Mouse (Mus musculus) right cerebral cortex, postnatal 10 days (tissue): ENCODE measurements around the gene Acox2.

ENCODE experiments used
- DNase-seq, 2 experiments: peaks; one replicate each; pipeline ENCODE4 v3.0.0; 2021; ENCODE audit warnings: low spot score in 2 of 2

The Acox2 gene

DNA sequence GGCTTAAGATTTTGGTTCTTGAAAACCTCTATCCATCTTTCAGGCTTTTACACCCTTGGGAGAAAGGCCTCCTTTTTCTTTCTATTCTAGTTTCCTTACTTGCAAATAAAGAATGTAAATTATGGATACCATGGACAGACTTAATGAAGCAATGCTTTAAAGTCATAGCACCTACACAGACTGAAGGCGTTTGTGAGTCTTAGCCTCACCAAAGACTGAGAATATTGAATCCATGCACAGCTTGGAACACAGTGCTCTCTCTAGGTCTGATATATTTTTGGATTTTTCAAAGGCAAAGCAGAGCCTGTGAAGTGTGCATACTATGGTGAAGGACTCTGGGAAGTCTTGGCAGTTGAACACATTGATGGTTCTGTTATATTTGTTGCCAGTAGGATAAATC is 9.9 kb downstream of the Acox2 start:
- DNase-seq: no peak

- no peak for DNase-seq
These were observed 12.3 kb downstream of the Acox2 start for GRCm38 (mm10) chr14:8246878-8247277.

- DNase-seq: no peak
These were observed 14.9 kb downstream of the Acox2 start for GRCm38 (mm10) chr14:8244211-8244611.

DNA sequence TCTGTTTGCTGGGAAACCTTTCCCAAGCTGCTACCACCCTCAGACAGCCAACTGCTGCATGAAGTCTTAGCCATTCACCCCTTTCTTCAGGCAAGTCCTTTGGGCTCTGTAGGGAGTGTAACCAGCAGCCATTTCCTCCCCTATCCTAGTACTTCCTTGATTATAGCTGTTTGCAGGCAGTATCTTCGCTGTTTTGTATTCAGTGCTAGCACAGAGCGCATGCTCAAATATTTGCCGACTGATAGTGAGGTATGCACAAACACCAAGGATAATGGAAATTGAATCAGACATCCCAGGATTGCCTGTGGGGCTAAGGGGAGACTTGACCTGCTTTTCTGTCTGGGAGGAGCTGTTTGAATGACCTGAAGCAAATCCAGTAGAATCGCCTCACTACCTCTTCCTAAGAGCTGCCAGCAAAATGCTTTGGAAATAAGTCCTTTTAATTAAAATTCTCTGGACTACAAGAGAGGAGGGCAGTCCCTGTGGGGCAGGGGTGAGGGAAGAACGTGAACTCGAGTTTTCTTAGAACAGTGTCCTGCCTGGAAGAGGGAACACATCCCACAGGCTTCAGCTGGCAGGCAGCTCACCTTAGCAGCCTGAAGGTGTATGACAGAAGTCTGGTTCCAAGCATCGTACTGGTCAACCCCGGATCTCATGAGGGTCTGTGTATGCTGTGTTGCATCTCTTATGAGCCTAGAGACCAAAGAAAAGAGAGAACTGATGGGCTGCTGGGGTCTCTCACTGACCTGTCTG is 15.8 kb downstream of the Acox2 start:
- no peak for DNase-seq

- peak; percentile 70 to 71 for DNase-seq
These were observed 16.7 kb downstream of the Acox2 start for GRCm38 (mm10) chr14:8242388-8242920.

- no peak for DNase-seq
These were observed 17.3 kb downstream of the Acox2 start for GRCm38 (mm10) chr14:8241816-8242215.

- no peak for DNase-seq
These were observed 25.9 kb downstream of the Acox2 start for GRCm38 (mm10) chr14:8233252-8233651.

DNA sequence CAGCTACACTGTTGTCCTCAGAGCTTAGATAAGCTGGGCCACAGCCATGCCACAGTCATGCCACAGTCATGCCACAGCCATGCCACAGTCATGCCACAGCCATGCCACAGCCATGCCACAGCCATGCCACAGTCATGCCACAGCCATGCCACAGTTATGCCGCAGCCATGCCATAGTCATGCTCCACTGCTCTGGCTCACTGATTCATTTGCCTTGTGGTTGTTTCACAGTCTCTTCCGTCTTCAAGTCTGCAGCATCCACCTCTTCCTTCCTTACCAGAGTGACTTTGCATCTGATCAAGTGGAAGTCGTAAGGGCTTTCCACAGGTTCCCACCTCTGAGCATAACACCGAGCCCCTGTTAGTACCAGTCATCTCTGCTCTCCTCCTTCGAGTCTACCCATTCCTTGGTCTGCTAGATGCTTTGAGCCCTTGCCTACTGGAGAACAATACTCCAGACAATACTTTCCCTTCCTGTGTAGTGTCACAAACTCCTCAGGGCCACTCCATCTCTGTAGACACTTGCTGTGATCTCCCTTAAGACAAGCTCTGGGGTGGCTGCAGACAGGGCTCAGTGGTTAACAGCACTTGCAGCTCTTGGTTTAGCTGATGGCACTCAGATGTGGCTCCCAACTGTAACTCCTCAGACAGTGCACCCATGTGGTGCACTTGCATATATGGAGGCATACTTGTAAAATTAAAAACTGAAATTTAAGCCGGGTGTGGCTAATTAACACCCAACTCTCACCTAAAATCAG is 26.8 kb downstream of the Acox2 start:
- no peak for DNase-seq

DNA sequence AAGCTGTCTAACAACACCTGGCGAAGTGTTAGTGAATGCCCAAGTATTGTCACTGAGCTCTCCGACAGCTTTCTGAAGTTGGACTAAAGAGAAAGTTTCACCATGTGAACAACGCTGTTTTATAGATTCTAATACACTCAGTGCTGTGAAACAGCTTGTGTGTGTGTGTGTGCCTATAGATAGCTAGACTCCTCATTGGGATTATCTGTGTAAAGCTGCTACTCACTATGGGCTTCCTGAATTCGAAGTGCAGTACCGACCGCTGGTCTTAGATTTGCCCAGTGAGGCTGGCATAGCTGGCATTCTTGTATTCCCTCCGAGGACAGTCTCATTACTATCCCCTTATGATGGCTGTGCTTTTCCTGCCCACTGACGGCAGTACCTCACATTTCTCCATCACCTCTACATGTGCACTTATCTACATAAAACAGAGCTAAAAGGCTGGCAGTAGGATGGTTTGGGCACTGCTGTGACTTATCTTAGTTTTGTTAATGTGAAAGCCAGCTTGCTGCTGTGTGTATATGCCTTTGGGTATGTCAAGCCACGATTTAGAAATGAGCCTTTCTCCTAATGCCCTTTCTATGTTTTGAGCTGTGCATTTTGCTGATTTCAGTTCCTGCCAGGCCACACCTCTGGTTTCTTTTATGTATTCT is 29.7 kb downstream of the Acox2 start:
- DNase-seq: no peak

GRCm38 (mm10) chr14:8224805-8225204 is 34.3 kb downstream of the Acox2 start:
- no peak for DNase-seq

- DNase-seq: no peak
These were observed 35.5 kb downstream of the Acox2 start for GRCm38 (mm10) chr14:8223506-8224293.

DNA sequence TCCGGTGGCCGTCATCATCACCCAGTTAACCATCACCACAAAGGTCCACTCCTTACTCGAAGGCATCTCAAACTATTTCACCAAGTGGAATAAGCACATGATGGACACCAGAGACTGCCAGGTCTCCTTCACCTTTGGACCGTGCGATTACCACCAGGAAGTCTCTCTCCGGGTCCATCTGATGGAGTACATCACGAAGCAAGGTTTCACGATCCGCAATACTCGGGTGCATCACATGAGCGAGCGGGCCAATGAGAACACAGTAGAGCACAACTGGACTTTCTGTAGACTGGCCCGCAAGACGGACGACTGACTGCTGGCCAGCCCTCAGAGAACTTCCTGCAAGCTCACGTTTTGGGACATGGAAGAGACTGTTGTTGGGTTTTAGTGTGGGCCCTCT is 36.6 kb downstream of the Acox2 start:
- DNase-seq: no peak

DNA sequence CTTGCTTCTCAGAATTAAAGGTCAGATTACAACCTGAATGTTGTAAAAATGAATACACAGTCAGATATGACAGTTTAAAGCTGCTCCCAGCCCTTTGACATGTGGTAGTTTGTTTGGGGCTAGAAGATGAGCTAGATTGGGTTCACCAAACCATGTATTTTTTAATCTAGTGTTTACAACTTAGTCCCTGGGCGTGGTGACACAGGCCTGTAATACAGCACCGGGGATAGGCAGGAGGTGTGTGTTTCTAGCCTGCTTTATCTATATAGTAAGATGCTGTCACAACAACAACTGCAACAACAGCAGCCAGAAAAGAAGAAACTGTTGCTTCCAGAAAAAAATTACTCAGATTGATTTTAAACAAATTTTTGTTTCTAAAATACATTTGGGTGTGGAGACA is 38.2 kb downstream of the Acox2 start:
- DNase-seq: no peak

- no peak for DNase-seq
These were observed 38.8 kb downstream of the Acox2 start for GRCm38 (mm10) chr14:8220306-8220705.

DNA sequence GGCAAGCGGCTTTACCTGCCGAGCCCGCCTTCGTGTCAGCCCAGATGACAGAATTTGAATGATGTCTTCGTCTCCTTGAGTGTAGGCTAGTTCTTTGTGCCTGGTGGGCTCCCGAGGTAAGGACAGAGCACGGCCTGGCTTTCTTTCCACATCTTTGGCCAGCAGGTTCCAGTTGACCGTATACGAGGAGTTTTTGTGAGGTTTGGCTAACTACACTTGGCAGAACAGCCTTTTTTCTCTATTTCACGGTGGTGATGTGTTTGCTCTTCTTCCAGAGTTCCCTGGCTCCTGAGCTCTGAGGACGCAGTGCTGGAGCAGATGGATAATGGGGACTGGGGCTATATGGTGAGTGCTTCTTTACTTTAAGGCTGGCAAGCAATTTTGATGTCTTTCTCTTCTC is 39.3 kb downstream of the Acox2 start:
- no peak for DNase-seq

- DNase-seq: peak in 1 of 2 experiments; percentile 46
These were observed 40.3 kb downstream of the Acox2 start for GRCm38 (mm10) chr14:8218730-8219380.

GRCm38 (mm10) chr14:8218238-8218637 is 40.9 kb downstream of the Acox2 start:
- peak in 1 of 2 experiments; percentile 31 for DNase-seq

- DNase-seq: no peak
These were observed 43.1 kb downstream of the Acox2 start for GRCm38 (mm10) chr14:8216100-8216499.

DNA sequence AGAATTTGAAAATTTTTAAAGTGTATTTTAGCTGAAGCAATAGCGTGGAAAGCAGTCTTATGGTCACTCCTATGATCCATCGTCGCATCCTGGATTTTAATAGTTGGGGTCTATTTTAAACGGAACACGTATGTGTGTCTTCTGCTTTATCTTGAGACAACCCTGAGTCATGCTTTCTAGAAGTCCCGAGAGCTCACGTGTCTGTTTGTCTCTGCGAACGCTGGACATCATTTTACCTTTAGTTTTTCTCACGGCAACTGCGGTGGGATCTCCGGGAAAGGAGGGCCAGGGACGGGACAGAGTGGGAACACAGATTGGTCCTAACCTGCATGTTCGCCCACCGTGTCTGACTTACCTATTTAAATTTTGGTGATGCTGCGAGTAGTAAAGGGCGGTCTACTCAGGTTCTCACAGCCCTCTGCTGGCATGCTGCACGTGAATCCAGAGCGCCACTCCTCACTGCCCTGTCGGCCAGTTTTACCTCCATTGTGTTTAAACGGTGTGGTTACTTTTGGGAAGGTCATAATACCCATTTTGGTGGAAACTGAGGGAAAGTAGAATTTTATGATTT is 43.9 kb downstream of the Acox2 start:
- peak in 1 of 2 experiments; percentile 27 for DNase-seq

GRCm38 (mm10) chr14:8214299-8215207 is 44.6 kb downstream of the Acox2 start:
- DNase-seq: peak; percentile 82 to 87
